Mouse (Mus musculus): Measurements from ENCODE around the gene Lifr.

- TF ChIP-seq CTCF (IDR thresholded peaks at IDR 0.05; ENCODE audit: low read depth, low read length) (no peak), POLR2A (IDR thresholded peaks at IDR 0.05; ENCODE audit: borderline replicate concordance, low read depth, low read length) (no peak)
These were observed 126.8 kb downstream of the Lifr start for GRCm38 (mm10) chr15:7217273-7217598.

Data from bone marrow macrophage, adult 2 months (primary cell).